Mouse (Mus musculus) effector memory CD4-positive, alpha-beta T cell, adult 7 months (primary cell): ENCODE measurements around the gene Slc16a1. TPM values are rescaled to one million over a fixed set of nuclear protein-coding genes. Genes with fewer than 3 reads are reported as not detected.

Source experiments
- polyA plus RNA-seq: library from polyadenylated mRNA; unstranded; fragments of 100-300 nt; shearing (Covaris generic); gene quantifications from one replicate; pipeline ENCODE4 v1.2.1, GENCODE M21; 2017

Gene Slc16a1
- 45.4 TPM for polyA plus RNA-seq

GRCm38 (mm10) chr3:104638403-104638779 lies at the start of gene Slc16a1:
Gene Slc16a1 (plus strand): TSS chr3:104638668.

Other genes with a start within 250 kb of the Slc16a1 start
- 20.0 TPM for gene Lrig2, start 126.8 kb upstream of the Slc16a1 start, polyA plus RNA-seq
- 95.3 TPM for gene Ppm1j, start 142.4 kb downstream of the Slc16a1 start, polyA plus RNA-seq
- gene Fam19a3, start 143.2 kb downstream of the Slc16a1 start, polyA plus RNA-seq: 3.0 TPM
- 39.5 TPM for gene Rhoc, start 149.7 kb downstream of the Slc16a1 start, polyA plus RNA-seq
- gene Mov10, start 179.9 kb downstream of the Slc16a1 start, polyA plus RNA-seq: 27.9 TPM
- gene St7l, start 225.3 kb downstream of the Slc16a1 start, polyA plus RNA-seq: 41.6 TPM
- 354 TPM for gene Capza1, start 225.8 kb downstream of the Slc16a1 start, polyA plus RNA-seq